Mouse (Mus musculus) lung, embryonic 14.5 days (tissue): Measurements from ENCODE around the gene Gpm6b. TPM values are rescaled to one million over a fixed set of nuclear protein-coding genes. Genes with fewer than 3 reads are reported as not detected.
A peak's percentile ranks its signal among the peaks of the same experiment; 100 is the strongest.

Source experiments
- ATAC-seq: fragments of 200-750 bp; cut with Nextera tagmentation; 2 replicates; pipeline ENCODE4 v1.8.0; 2017; ENCODE audit warnings: mild to moderate bottlenecking, moderate TSS enrichment, moderate library complexity; ENCODE audit not compliant: insufficient read depth
- DNase-seq: peaks from one replicate; pipeline ENCODE4 v3.0.0-alpha.2; 2015
- H3K27ac ChIP-seq: fragments of 300-500 bp; sonication (generic); 2 replicates; pipeline ENCODE4 v1.5.1; 2014; ENCODE audit warnings: low read depth, mild to moderate bottlenecking, moderate library complexity
- H3K27me3 ChIP-seq: fragments of 300-500 bp; sonication (generic); 2 replicates; pipeline ENCODE4 v1.6.1; 2014; ENCODE audit warnings: low read length, control low read depth; ENCODE audit not compliant: insufficient read depth
- H3K36me3 ChIP-seq: fragments of 300-500 bp; sonication (generic); 2 replicates; pipeline ENCODE4 v1.6.1; 2014; ENCODE audit warnings: control low read depth; ENCODE audit not compliant: insufficient read depth
- H3K4me1 ChIP-seq: fragments of 300-500 bp; sonication (generic); 2 replicates; pipeline ENCODE4 v1.6.1; 2014; ENCODE audit warnings: antibody characterized with exemption, control low read depth; ENCODE audit not compliant: insufficient read depth
- H3K4me2 ChIP-seq: fragments of 300-500 bp; sonication (generic); 2 replicates; pipeline ENCODE4 v1.6.1; 2014; ENCODE audit warnings: mild to moderate bottlenecking
- H3K4me3 ChIP-seq: fragments of 300-500 bp; sonication (generic); 2 replicates; pipeline ENCODE4 v1.5.1; 2014; ENCODE audit warnings: low read depth, low read length
- H3K9ac ChIP-seq: fragments of 300-500 bp; sonication (generic); 2 replicates; pipeline ENCODE4 v1.6.1; 2014
- H3K9me3 ChIP-seq: fragments of 300-500 bp; sonication (generic); 2 replicates; pipeline ENCODE4 v1.6.1; 2016; ENCODE audit warnings: low read depth, low read length, control low read depth
- CTCF ChIP-seq: IDR thresholded peaks from 2 replicates; pipeline ENCODE4 v1.5.1; 2016; ENCODE audit warnings: antibody characterized with exemption, low read depth
- WGBS: fragments of 180-500 bp; shearing (Covaris S2); extraction: QIAGEN DNeasy Blood & Tissue Kit; methylation state at CpG from one replicate; pipeline ENCODE4 v1.1.7; 2014; 5-methylcytosine and 5-hydroxymethylcytosine counted together
- polyA plus RNA-seq: library from polyadenylated mRNA; unstranded; fragments of >200 nt; fragmentation: Nextera tagmentation; extraction: Ambion mirVana; gene quantifications from 2 replicates; pipeline ENCODE4 v1.2.1, GENCODE M21; 2014

Gene Gpm6b
- 41.9 and 42.0 TPM in 2 replicates for polyA plus RNA-seq

- WGBS = 15% methylated on average over 57 of the region's 63 CpGs
- ATAC-seq = peak; percentile 97
- no peaks in the 10 kb centered on the region for H3K9me3 ChIP-seq
- peak; percentile 73 for DNase-seq
- H3K27ac ChIP-seq = no peak within 1 kb of the TSS
- peak within 1 kb of the TSS; percentile 61 for H3K9ac ChIP-seq
- TF ChIP-seq CTCF = no peak
- no peaks in the 10 kb centered on the region for H3K4me1 ChIP-seq
- H3K27me3 ChIP-seq = no peaks in the 10 kb centered on the region
- H3K4me3 ChIP-seq = peak within 1 kb of the TSS; percentile 55
- H3K4me2 ChIP-seq = peak within 1 kb of the TSS; percentile 72
- H3K36me3 ChIP-seq = no peaks in the 10 kb centered on the region
Measured at GRCm38 (mm10) chrX:166238831-166239460, at the start of gene Gpm6b. TSS of gene Gpm6b (plus strand) at chrX:166238911.

DNA sequence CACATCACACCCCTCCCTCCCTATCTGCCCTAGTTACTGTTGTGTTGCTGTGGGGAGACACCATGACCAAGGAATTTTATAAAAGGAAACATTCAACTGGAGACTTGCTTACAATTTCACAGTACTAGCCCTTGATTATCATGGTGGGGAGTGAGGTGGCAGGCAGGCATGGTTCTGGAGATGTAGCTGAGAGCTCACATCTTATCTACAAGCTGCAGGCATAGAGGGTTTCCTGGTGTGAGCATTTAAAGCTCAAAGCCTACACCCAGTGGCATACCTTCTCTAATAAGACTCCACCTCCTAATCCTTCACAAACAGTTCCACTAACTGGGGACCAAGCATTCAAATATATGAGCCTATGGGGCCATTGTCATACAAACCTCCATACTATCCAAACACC lies 42.4 kb upstream of the Gpm6b start:
- H3K9me3 ChIP-seq = no peaks in the 10 kb centered on the region
- no peak for TF ChIP-seq CTCF
- no peak for ATAC-seq
- no peaks in the 10 kb centered on the region for H3K4me1 ChIP-seq
- no peak overlapping the region for H3K4me3 ChIP-seq
- no peak overlapping the region for H3K4me2 ChIP-seq
- DNase-seq = no peak
- H3K27me3 ChIP-seq = no peaks in the 10 kb centered on the region
- H3K36me3 ChIP-seq = no peaks in the 10 kb centered on the region
- no peak overlapping the region for H3K27ac ChIP-seq
- H3K9ac ChIP-seq = no peak overlapping the region

- Histone ChIP-seq H3K9me3 (no peaks in the 10 kb centered on the region), H3K27me3 (no peaks in the 10 kb centered on the region), H3K4me2 (no peak overlapping the region), H3K27ac (no peak overlapping the region), H3K4me1 (no peaks in the 10 kb centered on the region), H3K9ac (no peak overlapping the region), H3K36me3 (no peaks in the 10 kb centered on the region), H3K4me3 (no peak overlapping the region)
- TF ChIP-seq CTCF = no peak
- peak; percentile 96 for ATAC-seq
- peak; percentile 82 for DNase-seq
- WGBS = 47% methylated on average over 2 of the region's 2 CpGs
Measured at GRCm38 (mm10) chrX:166198266-166198665, 40.4 kb upstream of the Gpm6b start.

- Histone ChIP-seq H3K9me3 (no peaks in the 10 kb centered on the region), H3K27me3 (no peaks in the 10 kb centered on the region), H3K4me3 (no peak overlapping the region), H3K4me1 (no peaks in the 10 kb centered on the region), H3K4me2 (no peak overlapping the region), H3K9ac (no peak overlapping the region), H3K27ac (no peak overlapping the region), H3K36me3 (no peaks in the 10 kb centered on the region)
- no peak for DNase-seq
- no peak for TF ChIP-seq CTCF
- ATAC-seq = no peak
Measured at GRCm38 (mm10) chrX:166199812-166200211, 38.9 kb upstream of the Gpm6b start.

DNA sequence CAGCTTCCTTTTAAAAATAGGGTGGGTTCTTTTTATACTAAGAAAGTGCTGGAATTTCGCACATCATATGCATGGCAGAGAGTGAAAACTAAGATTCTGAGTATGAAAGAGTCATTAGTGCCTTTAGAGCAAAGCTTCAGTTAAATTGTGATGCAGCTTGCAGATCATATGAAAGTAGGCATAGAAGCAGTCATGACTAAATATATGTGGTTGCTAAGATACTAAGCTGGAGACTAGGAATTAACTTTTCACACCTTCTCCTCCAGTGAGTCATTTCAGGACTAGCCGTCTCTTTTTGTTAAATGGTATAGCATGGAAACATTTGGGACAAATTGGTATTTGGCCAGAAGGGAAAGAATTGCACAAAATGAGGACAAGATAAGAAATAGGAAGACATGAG lies 24.1 kb upstream of the Gpm6b start:
- 60% methylated on average over 2 of the region's 2 CpGs for WGBS
- TF ChIP-seq CTCF = no peak
- Histone ChIP-seq H3K4me3 (no peak overlapping the region), H3K27ac (no peak overlapping the region), H3K36me3 (no peaks in the 10 kb centered on the region), H3K27me3 (no peaks in the 10 kb centered on the region), H3K9ac (no peak overlapping the region), H3K9me3 (no peaks in the 10 kb centered on the region), H3K4me1 (no peaks in the 10 kb centered on the region), H3K4me2 (no peak overlapping the region)
- DNase-seq (no peak), ATAC-seq (no peak)

DNA sequence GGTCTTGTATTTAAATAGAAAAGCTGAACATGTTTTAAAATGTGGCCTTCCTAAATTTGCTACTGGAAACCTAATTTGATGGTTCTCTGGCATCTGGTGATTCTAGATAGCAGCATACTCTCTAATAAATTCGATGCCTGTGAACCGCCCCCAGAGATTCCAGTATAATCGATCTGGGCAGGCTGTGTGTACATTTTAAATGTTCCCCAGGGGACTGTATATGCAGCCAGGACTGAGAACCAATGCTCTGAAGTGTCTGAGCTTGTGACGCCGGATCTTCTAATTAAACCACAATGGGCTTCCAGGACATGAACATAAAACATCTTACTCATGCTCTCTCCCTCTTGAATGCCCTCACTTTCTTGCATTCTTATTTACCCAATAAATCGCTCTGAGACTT lies 22.5 kb upstream of the Gpm6b start:
- Histone ChIP-seq H3K9ac (no peak overlapping the region), H3K4me1 (no peaks in the 10 kb centered on the region), H3K36me3 (no peaks in the 10 kb centered on the region), H3K27ac (no peak overlapping the region), H3K4me2 (no peak overlapping the region), H3K4me3 (no peak overlapping the region), H3K27me3 (no peaks in the 10 kb centered on the region), H3K9me3 (no peaks in the 10 kb centered on the region)
- WGBS = 83% methylated on average over 6 of the region's 6 CpGs
- DNase-seq (no peak), ATAC-seq (no peak)
- no peak for TF ChIP-seq CTCF

- no peak overlapping the region for H3K4me3 ChIP-seq
- H3K9me3 ChIP-seq = no peaks in the 10 kb centered on the region
- TF ChIP-seq CTCF = no peak
- no peaks in the 10 kb centered on the region for H3K27me3 ChIP-seq
- no peaks in the 10 kb centered on the region for H3K4me1 ChIP-seq
- WGBS = 97% methylated on average over 8 of the region's 8 CpGs
- H3K4me2 ChIP-seq = no peak overlapping the region
- no peak for DNase-seq
- no peak for ATAC-seq
- H3K36me3 ChIP-seq = no peaks in the 10 kb centered on the region
- H3K27ac ChIP-seq = no peak overlapping the region
- no peak overlapping the region for H3K9ac ChIP-seq
Measured at GRCm38 (mm10) chrX:166216720-166217119, 22.0 kb upstream of the Gpm6b start.

DNA sequence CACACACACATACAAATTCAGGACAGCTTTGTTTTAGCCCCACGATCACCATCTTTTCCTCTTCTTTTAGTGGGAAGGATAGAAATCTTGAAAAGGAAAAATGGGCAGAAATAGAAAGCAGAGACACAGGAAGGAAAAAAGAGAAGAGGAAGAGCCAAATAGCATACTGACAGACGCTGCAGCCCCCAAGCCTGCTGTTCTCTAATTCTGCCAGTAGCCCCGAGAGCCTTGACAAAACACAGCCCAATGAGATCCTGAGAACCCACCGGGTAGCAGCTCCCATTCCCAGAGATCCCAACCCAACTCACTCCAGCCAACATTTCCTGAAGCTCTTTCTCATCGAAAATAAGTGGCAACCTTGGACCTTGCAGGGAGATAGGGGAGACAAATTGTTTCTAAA lies 19.4 kb upstream of the Gpm6b start:
- Histone ChIP-seq H3K4me2 (no peak overlapping the region), H3K36me3 (no peaks in the 10 kb centered on the region), H3K27me3 (no peaks in the 10 kb centered on the region), H3K9me3 (no peaks in the 10 kb centered on the region), H3K4me3 (no peak overlapping the region), H3K27ac (no peak overlapping the region), H3K4me1 (no peaks in the 10 kb centered on the region), H3K9ac (no peak overlapping the region)
- no peak for TF ChIP-seq CTCF
- no peak for DNase-seq
- WGBS = 50% methylated on average over 5 of the region's 5 CpGs
- no peak for ATAC-seq
